Mouse (Mus musculus) liver, embryonic 11.5 days (tissue): ENCODE measurements around the gene Kctd5. TPM values are rescaled to one million over a fixed set of nuclear protein-coding genes. Genes with fewer than 3 reads are reported as not detected.
A peak's percentile ranks its signal among the peaks of the same experiment; 100 is the strongest.
"Not testable (repeated sequence)": the region's sequence is repeated elsewhere in the genome, so short reads cannot be mapped to it uniquely, and the experiment has no call there.

ENCODE experiments used
- ATAC-seq: fragments of 200-750 bp; cut with Nextera tagmentation; replicated peaks from 2 replicates; pipeline ENCODE4 v1.8.0; 2017; ENCODE audit warnings: moderate number of reproducible peaks, mild to moderate bottlenecking, moderate TSS enrichment, moderate library complexity; ENCODE audit not compliant: low FRiP score
- DNase-seq: peaks from one replicate; pipeline ENCODE4 v3.0.0-alpha.2; 2017; ENCODE audit warnings: low spot score
- H3K27ac ChIP-seq: fragments of 300-500 bp; sonication (generic); 2 replicates; pipeline ENCODE4 v1.5.1; 2014; ENCODE audit warnings: mild to moderate bottlenecking, low read depth, low read length, control low read depth
- H3K27me3 ChIP-seq: fragments of 300-500 bp; sonication (generic); replicated peaks from 2 replicates; pipeline ENCODE4 v1.6.1; 2014; ENCODE audit warnings: low read length, mixed read lengths; ENCODE audit not compliant: control insufficient read depth, insufficient read depth
- H3K36me3 ChIP-seq: fragments of 300-500 bp; sonication (generic); 2 replicates; pipeline ENCODE4 v1.6.1; 2014; ENCODE audit warnings: mild to moderate bottlenecking, low read length, moderate library complexity, mixed read lengths; ENCODE audit not compliant: control insufficient read depth, insufficient read depth
- H3K4me1 ChIP-seq: fragments of 300-500 bp; sonication (generic); replicated peaks from 2 replicates; pipeline ENCODE4 v1.6.1; 2014; ENCODE audit warnings: low read length, mixed read lengths; ENCODE audit not compliant: control insufficient read depth, insufficient read depth
- H3K4me2 ChIP-seq: fragments of 300-500 bp; sonication (generic); 2 replicates; pipeline ENCODE4 v1.6.1; 2014; ENCODE audit warnings: mild to moderate bottlenecking, control low read depth, moderate library complexity
- H3K4me3 ChIP-seq: fragments of 300-500 bp; sonication (generic); 2 replicates; pipeline ENCODE4 v1.5.1; 2014; ENCODE audit warnings: low read depth, low read length, control low read depth
- H3K9ac ChIP-seq: fragments of 300-500 bp; sonication (generic); 2 replicates; pipeline ENCODE4 v1.6.1; 2014; ENCODE audit warnings: low read depth, low read length, control low read depth
- H3K9me3 ChIP-seq: fragments of 300-500 bp; sonication (generic); 2 replicates; pipeline ENCODE4 v1.6.1; 2016; ENCODE audit warnings: low read length, inconsistent platforms, mixed read lengths; ENCODE audit not compliant: control insufficient read depth
- WGBS: fragments of 180-500 bp; shearing (Covaris S2); extraction: QIAGEN DNeasy Blood & Tissue Kit; methylation state at CpG from one replicate; pipeline ENCODE4 v1.1.7; 2014; 5-methylcytosine and 5-hydroxymethylcytosine counted together
- polyA plus RNA-seq: library from polyadenylated mRNA; unstranded; fragments of >200 nt; fragmentation: Nextera tagmentation; extraction: Ambion mirVana; gene quantifications from 2 replicates; pipeline ENCODE4 v1.2.1, GENCODE M21; 2014

Gene Kctd5
- 43.0 and 46.8 TPM in 2 replicates for polyA plus RNA-seq

GRCm38 (mm10) chr17:24072919-24073696 lies at the start of gene Kctd5:
Gene Kctd5 (minus strand): TSS chr17:24073485.
- under 1% methylated on average over 60 of the region's 62 CpGs for WGBS
- ATAC-seq: peak; percentile 98
- H3K4me2 ChIP-seq: peak within 1 kb of the TSS; percentile 87

GRCm38 (mm10) chr17:24119446-24119845 lies 46.2 kb upstream of the Kctd5 start:
- DNase-seq: no peak
- no peaks in the 10 kb centered on the region for H3K36me3 ChIP-seq
- no peaks in the 10 kb centered on the region for H3K9me3 ChIP-seq
- no peak overlapping the region for H3K9ac ChIP-seq
- H3K27ac ChIP-seq: no peak overlapping the region
- no peaks in the 10 kb centered on the region for H3K4me1 ChIP-seq
- H3K4me2 ChIP-seq: no peak overlapping the region
- 83% methylated on average over 3 of the region's 3 CpGs for WGBS
- H3K4me3 ChIP-seq: no peak overlapping the region
- no peaks in the 10 kb centered on the region for H3K27me3 ChIP-seq
- no peak for ATAC-seq

More at GRCm38 (mm10) chr17:24072919-24073696, at the start of gene Kctd5:
- no peaks in the 10 kb centered on the region for H3K27me3 ChIP-seq
- peak; percentile 96 for DNase-seq
- peaks cover 7% of the 10 kb centered on the region for H3K4me1 ChIP-seq
- H3K9me3 ChIP-seq: no peaks in the 10 kb centered on the region
- peak within 1 kb of the TSS; percentile 47; the same call in 1 of the 2 replicates for H3K27ac ChIP-seq
- H3K9ac ChIP-seq: peak within 1 kb of the TSS; percentile 87
- H3K36me3 ChIP-seq: peaks cover 12% of the 10 kb centered on the region
- peak within 1 kb of the TSS; percentile 97 for H3K4me3 ChIP-seq

GRCm38 (mm10) chr17:24113031-24113430 lies 39.7 kb upstream of the Kctd5 start:
- no peaks in the 10 kb centered on the region for H3K4me1 ChIP-seq
- WGBS: 79% methylated on average over 4 of the region's 4 CpGs

GRCm38 (mm10) chr17:24111256-24111655 lies 38.0 kb upstream of the Kctd5 start:
- Histone ChIP-seq H3K27ac (no peak overlapping the region), H3K4me1 (no peaks in the 10 kb centered on the region), H3K9ac (no peak overlapping the region), H3K4me2 (no peak overlapping the region), H3K9me3 (no peaks in the 10 kb centered on the region), H3K36me3 (peaks cover 3% of the 10 kb centered on the region), H3K4me3 (no peak overlapping the region), H3K27me3 (no peaks in the 10 kb centered on the region)
- WGBS: 94% methylated on average over 1 of the region's 1 CpGs
- no peak for DNase-seq
- no peak for ATAC-seq

More at GRCm38 (mm10) chr17:24113031-24113430, 39.7 kb upstream of the Kctd5 start:
- Histone ChIP-seq H3K27ac (no peak overlapping the region), H3K27me3 (no peaks in the 10 kb centered on the region), H3K4me3 (no peak overlapping the region), H3K9me3 (no peaks in the 10 kb centered on the region), H3K36me3 (peaks cover 3% of the 10 kb centered on the region; the same call in 1 of the 2 replicates), H3K4me2 (no peak overlapping the region), H3K9ac (no peak overlapping the region)
- ATAC-seq: no peak
- no peak for DNase-seq

- Histone ChIP-seq H3K36me3 (peaks cover 3% of the 10 kb centered on the region), H3K9ac (no peak overlapping the region), H3K4me3 (no peak overlapping the region), H3K4me1 (no peaks in the 10 kb centered on the region), H3K9me3 (no peaks in the 10 kb centered on the region), H3K27me3 (no peaks in the 10 kb centered on the region), H3K27ac (no peak overlapping the region), H3K4me2 (no peak overlapping the region)
- DNase-seq (no peak), ATAC-seq (no peak)
- WGBS: 84% methylated on average over 1 of the region's 1 CpGs
Measured at GRCm38 (mm10) chr17:24108896-24109295, 35.6 kb upstream of the Kctd5 start.

GRCm38 (mm10) chr17:24105111-24105510 lies 31.8 kb upstream of the Kctd5 start:
- Histone ChIP-seq H3K4me2 (no peak overlapping the region), H3K9me3 (no peaks in the 10 kb centered on the region), H3K27me3 (no peaks in the 10 kb centered on the region), H3K9ac (no peak overlapping the region), H3K4me1 (no peaks in the 10 kb centered on the region), H3K27ac (no peak overlapping the region), H3K36me3 (peaks cover 3% of the 10 kb centered on the region; the same call in 1 of the 2 replicates), H3K4me3 (no peak overlapping the region)
- 86% methylated on average over 2 of the region's 2 CpGs for WGBS
- no peak for DNase-seq
- no peak for ATAC-seq

- Histone ChIP-seq H3K4me2 (no peak overlapping the region), H3K36me3 (peaks cover 15% of the 10 kb centered on the region), H3K4me1 (no peaks in the 10 kb centered on the region), H3K9me3 (no peaks in the 10 kb centered on the region), H3K9ac (no peak overlapping the region), H3K27ac (no peak overlapping the region), H3K4me3 (no peak overlapping the region), H3K27me3 (no peaks in the 10 kb centered on the region)
- DNase-seq (no peak), ATAC-seq (no peak)
- WGBS: 94% methylated on average over 4 of the region's 4 CpGs
Measured at GRCm38 (mm10) chr17:24098354-24098753, 25.1 kb upstream of the Kctd5 start.

GRCm38 (mm10) chr17:24090575-24090974 lies 17.3 kb upstream of the Kctd5 start:
- DNase-seq (no peak), ATAC-seq (no peak)
- Histone ChIP-seq H3K9ac (no peak overlapping the region), H3K9me3 (no peaks in the 10 kb centered on the region), H3K27ac (no peak overlapping the region), H3K4me2 (no peak overlapping the region), H3K4me3 (no peak overlapping the region), H3K4me1 (no peaks in the 10 kb centered on the region), H3K27me3 (no peaks in the 10 kb centered on the region), H3K36me3 (peaks cover 12% of the 10 kb centered on the region)
- 87% methylated on average over 1 of the region's 1 CpGs for WGBS

GRCm38 (mm10) chr17:24086399-24086798 lies 13.1 kb upstream of the Kctd5 start:
- ATAC-seq: not testable (repeated sequence)
- peaks cover 13% of the 10 kb centered on the region for H3K36me3 ChIP-seq
- WGBS: 84% methylated on average over 4 of the region's 4 CpGs

More at GRCm38 (mm10) chr17:24086399-24086798, 13.1 kb upstream of the Kctd5 start:
- H3K9me3 ChIP-seq, H3K27me3 ChIP-seq, H3K4me1 ChIP-seq, H3K4me2 ChIP-seq, DNase-seq, H3K27ac ChIP-seq, H3K4me3 ChIP-seq, H3K9ac ChIP-seq: not testable (repeated sequence)
